Mouse (Mus musculus): ENCODE measurements around the gene Nfatc3.
A peak's percentile ranks its signal among the peaks of the same experiment; 100 is the strongest.

GRCm38 (mm10) chr8:106115897-106116296, 57.3 kb downstream of the Nfatc3 start:
- peak; percentile 51 for TF ChIP-seq CTCF (IDR thresholded peaks at IDR 0.05; ENCODE audit: low read depth, low read length)
- no peak for TF ChIP-seq EP300 (IDR thresholded peaks at IDR 0.05; ENCODE audit: insufficient read depth, low read depth, low read length)
- TF ChIP-seq POLR2A (IDR thresholded peaks at IDR 0.05; ENCODE audit: insufficient read depth, low read length), result no peak
